Mouse (Mus musculus): ENCODE measurements around the gene Btbd35f16. TPM values are rescaled to one million over a fixed set of nuclear protein-coding genes. Genes with fewer than 3 reads are reported as not detected.
"Not testable (repeated sequence)": the region's sequence is repeated elsewhere in the genome, so short reads cannot be mapped to it uniquely, and the experiment has no call there.

The Btbd35f16 gene
- total RNA-seq (2015; ENCODE audit: low replicate concordance) (not detected in 2 replicates), total RNA-seq (2017; ENCODE audit: low replicate concordance) (not detected in 2 replicates)

DNA sequence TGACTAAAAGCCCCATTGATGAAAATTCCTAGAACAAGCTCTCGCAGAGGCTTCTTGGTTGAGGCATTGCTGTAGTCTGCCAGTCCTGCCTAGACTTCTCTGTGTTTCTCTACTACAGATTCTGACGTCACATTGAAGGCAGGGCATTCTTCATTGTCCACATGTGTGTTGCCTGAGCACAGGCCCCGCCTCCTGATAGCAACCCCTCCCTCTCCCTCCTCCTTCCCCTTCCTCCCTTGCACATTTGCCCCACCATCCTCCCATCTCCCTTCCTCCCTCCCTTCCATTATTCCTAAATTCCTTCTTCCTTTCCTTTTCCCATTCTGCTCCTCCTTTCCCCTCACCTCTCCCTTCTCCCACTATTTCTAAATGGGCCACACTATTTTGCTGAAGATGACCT, at the start of gene Btbd35f16:
Gene Btbd35f16 (minus strand): TSS at position 101 of the 400 bp plus-strand sequence.
- ATAC-seq (replicated peaks; ENCODE audit: low FRiP score, poor library complexity, severe bottlenecking): not testable (repeated sequence)

Other genes starting within 250 kb of the Btbd35f16 start
- not detected in 2 replicates for gene Btbd35f10, start 204.1 kb downstream of the Btbd35f16 start, total RNA-seq (2015; ENCODE audit: low replicate concordance)
- gene Btbd35f10, start 204.1 kb downstream of the Btbd35f16 start, total RNA-seq (2017; ENCODE audit: low replicate concordance): not detected in 2 replicates
- gene Btbd35f3, start 80.7 kb upstream of the Btbd35f16 start, total RNA-seq (2015; ENCODE audit: low replicate concordance): not detected in 2 replicates
- gene Btbd35f3, start 80.7 kb upstream of the Btbd35f16 start, total RNA-seq (2017; ENCODE audit: low replicate concordance): not detected in 2 replicates
- not detected in 2 replicates for gene Btbd35f28, start 239.6 kb upstream of the Btbd35f16 start, total RNA-seq (2015; ENCODE audit: low replicate concordance)
- not detected in 2 replicates for gene Btbd35f28, start 239.6 kb upstream of the Btbd35f16 start, total RNA-seq (2017; ENCODE audit: low replicate concordance)